Mouse (Mus musculus) cortical plate, adult 2 months (tissue): ENCODE measurements around the gene Pappa.

Experiments used
- CTCF ChIP-seq: fragments of 200-500 bp; IDR thresholded peaks from 2 replicates; pipeline ENCODE4 v1.5.1; 2011; ENCODE audit warnings: mild to moderate bottlenecking, control low read depth, low read length; ENCODE audit not compliant: insufficient read depth; ENCODE audit errors: extremely low read depth
- POLR2A ChIP-seq: fragments of 200-500 bp; IDR thresholded peaks from 2 replicates; pipeline ENCODE4 v1.6.1; 2011; ENCODE audit warnings: mild to moderate bottlenecking, low read length, control low read depth; ENCODE audit not compliant: insufficient read depth; ENCODE audit errors: extremely low read depth

GRCm38 (mm10) chr4:65328486-65329308 is 204.7 kb downstream of the Pappa start:
- no peak for TF ChIP-seq CTCF
- no peak for TF ChIP-seq POLR2A
